Mouse (Mus musculus) hindbrain, postnatal 0 days (tissue): ENCODE measurements around the gene Phc3. TPM values are rescaled to one million over a fixed set of nuclear protein-coding genes. Genes with fewer than 3 reads are reported as not detected.

Experiments
- ATAC-seq: fragments of 200-750 bp; cut with Nextera tagmentation; 2 replicates; pipeline ENCODE4 v1.8.0; 2017; ENCODE audit warnings: mild to moderate bottlenecking, moderate TSS enrichment, moderate library complexity
- DNase-seq: peaks from one replicate; pipeline ENCODE4 v3.0.0-alpha.2; 2015; ENCODE audit warnings: low spot score
- H3K27ac ChIP-seq: fragments of 300-500 bp; sonication (generic); 2 replicates; pipeline ENCODE4 v1.5.1; 2014; ENCODE audit warnings: mild to moderate bottlenecking
- H3K27me3 ChIP-seq: fragments of 300-500 bp; sonication (generic); 2 replicates; pipeline ENCODE4 v1.6.1; 2014; ENCODE audit warnings: low read length, mixed read lengths; ENCODE audit not compliant: insufficient read depth
- H3K36me3 ChIP-seq: fragments of 300-500 bp; sonication (generic); 2 replicates; pipeline ENCODE4 v1.6.1; 2014; ENCODE audit warnings: low read length, mixed read lengths; ENCODE audit not compliant: insufficient read depth
- H3K4me1 ChIP-seq: fragments of 300-500 bp; sonication (generic); 2 replicates; pipeline ENCODE4 v1.6.1; 2014; ENCODE audit warnings: antibody characterized with exemption, low read length, mixed read lengths; ENCODE audit not compliant: insufficient read depth
- H3K4me2 ChIP-seq: fragments of 300-500 bp; sonication (generic); 2 replicates; pipeline ENCODE4 v1.6.1; 2014; ENCODE audit warnings: low read depth, mild to moderate bottlenecking, low read length, moderate library complexity, mixed read lengths
- H3K4me3 ChIP-seq: fragments of 300-500 bp; sonication (generic); 2 replicates; pipeline ENCODE4 v1.5.1; 2014; ENCODE audit warnings: low read length
- H3K9ac ChIP-seq: fragments of 300-500 bp; sonication (generic); replicated peaks from 2 replicates; pipeline ENCODE4 v1.6.1; 2014; ENCODE audit warnings: mild to moderate bottlenecking, low read length, moderate library complexity, mixed read lengths
- H3K9me3 ChIP-seq: fragments of 300-500 bp; sonication (generic); 2 replicates; pipeline ENCODE4 v1.6.1; 2016; ENCODE audit warnings: low read length, mixed read lengths
- CTCF ChIP-seq: IDR thresholded peaks from 2 replicates; pipeline ENCODE4 v1.5.1; 2016; ENCODE audit warnings: antibody characterized with exemption, control low read depth, low read depth
- WGBS: fragments of 180-500 bp; shearing (Covaris S2); extraction: QIAGEN DNeasy Blood & Tissue Kit; methylation state at CpG from one replicate; pipeline ENCODE4 v1.1.7; 2014; 5-methylcytosine and 5-hydroxymethylcytosine counted together
- polyA plus RNA-seq: library from polyadenylated mRNA; unstranded; fragments of >200 nt; fragmentation: Nextera tagmentation; extraction: Ambion mirVana; gene quantifications from 2 replicates; pipeline ENCODE4 v1.2.1, GENCODE M21; 2015
- total RNA-seq: library from RNA; depleted of rRNA; stranded (reverse); fragments of >200 nt; gene quantifications from 2 replicates; pipeline ENCODE4 v1.2.3, GENCODE M21; 2014

Gene Phc3
- total and polyA plus RNA-seq, 2 experiments from 2014 or later: 7.4 to 27.4 TPM

DNA sequence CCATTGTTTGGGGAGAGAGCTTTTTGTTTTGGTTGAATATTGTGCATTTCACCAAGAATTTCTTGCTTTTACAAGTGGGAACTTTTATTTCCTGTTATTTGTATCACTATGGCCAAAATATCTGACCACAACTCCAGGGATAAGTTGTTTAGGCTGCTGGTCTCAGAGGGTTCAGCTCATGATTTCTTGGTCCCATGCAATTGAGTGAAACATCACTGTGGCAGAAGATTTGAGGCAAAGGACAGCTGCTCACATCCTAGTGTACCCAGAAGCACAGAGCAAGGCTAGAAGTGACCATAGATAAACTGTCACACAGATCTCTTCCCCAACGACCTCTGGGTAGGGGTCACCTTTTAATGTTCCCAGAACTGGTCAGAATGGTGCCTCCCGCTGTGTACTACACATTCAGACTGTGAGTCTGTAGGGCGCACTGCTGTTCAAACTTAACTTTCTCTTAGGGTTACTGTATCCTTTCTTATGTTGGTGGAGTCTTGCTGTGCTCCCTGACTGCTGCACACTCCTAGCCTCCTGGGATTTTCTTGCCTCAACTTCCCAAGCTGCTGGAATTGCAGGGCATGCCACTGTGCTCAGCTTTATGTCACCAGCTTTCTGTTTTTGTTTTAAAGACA is 31.9 kb upstream of the Phc3 start:
- Histone ChIP-seq H3K27ac (no peak overlapping the region), H3K4me3 (no peak overlapping the region), H3K27me3 (no peaks in the 10 kb centered on the region), H3K36me3 (no peaks in the 10 kb centered on the region), H3K9me3 (no peaks in the 10 kb centered on the region), H3K4me2 (no peak overlapping the region), H3K9ac (no peak overlapping the region), H3K4me1 (peaks cover 3% of the 10 kb centered on the region; the same call in 1 of the 2 replicates)
- 42% methylated on average over 3 of the region's 3 CpGs for WGBS
- DNase-seq: no peak
- TF ChIP-seq CTCF: no peak
- ATAC-seq: no peak

DNA sequence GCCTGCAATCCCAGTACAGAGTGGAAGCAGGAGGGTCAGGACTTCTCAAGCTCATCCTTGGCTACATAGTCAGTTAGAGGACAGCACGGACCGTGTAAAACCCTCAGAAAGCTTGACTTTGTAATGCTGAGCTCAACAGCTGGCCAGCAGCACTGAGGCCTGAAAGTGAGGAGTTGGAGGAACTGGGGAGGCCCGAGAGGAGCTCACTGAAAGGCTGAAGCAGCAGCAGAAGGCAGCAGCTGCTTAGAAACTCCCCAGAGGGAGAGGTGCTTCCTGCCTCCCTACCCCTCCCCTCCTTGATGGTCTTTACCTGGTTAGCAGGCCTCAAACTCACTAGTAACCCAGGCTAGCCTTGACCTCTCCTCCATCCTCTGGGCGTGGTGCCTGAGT is 30.8 kb upstream of the Phc3 start:
- Histone ChIP-seq H3K27me3 (no peaks in the 10 kb centered on the region), H3K9me3 (no peaks in the 10 kb centered on the region), H3K4me1 (peaks cover 4% of the 10 kb centered on the region), H3K4me3 (no peak overlapping the region), H3K27ac (peak overlapping the region; percentile 15; the same call in 1 of the 2 replicates), H3K4me2 (no peak overlapping the region), H3K36me3 (no peaks in the 10 kb centered on the region), H3K9ac (no peak overlapping the region)
- ATAC-seq: no peak
- TF ChIP-seq CTCF: no peak
- WGBS: 31% methylated on average over 4 of the region's 4 CpGs
- no peak for DNase-seq

DNA sequence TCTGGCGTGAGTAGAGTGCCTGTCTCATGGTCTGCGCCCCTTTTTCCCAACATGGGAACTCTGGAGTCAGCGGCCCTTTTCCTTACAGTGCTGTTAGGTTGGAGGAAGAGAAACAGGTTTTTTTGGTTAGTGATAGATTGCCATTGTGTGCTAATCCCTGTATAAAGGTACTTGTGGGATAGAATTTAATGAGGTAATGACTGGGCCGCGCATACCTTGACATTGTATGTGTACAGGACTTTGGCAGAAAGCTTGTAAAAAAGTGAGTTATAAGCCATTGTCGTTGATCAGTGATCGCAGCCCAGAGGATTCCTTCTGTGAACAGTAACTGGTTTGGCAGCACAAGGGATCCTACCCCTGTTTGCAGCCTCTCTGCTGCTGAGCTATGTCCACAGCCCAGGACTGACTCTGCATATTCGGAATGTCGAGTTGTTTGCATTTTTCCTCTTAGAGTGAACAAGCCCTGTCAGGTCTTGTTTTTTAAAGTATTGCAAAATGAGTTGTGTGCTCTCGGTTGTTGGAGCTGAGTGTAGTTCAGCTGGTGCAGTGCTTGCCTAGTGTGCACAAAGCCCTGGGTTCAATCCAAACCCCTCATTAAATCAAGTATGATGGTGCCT is 30.3 kb upstream of the Phc3 start:
- 66% methylated on average over 10 of the region's 10 CpGs for WGBS
- no peak for TF ChIP-seq CTCF
- Histone ChIP-seq H3K36me3 (no peaks in the 10 kb centered on the region), H3K4me1 (peaks cover 8% of the 10 kb centered on the region), H3K27ac (peak overlapping the region; percentile 15; the same call in 1 of the 2 replicates), H3K4me2 (no peak overlapping the region), H3K27me3 (no peaks in the 10 kb centered on the region), H3K9ac (no peak overlapping the region), H3K9me3 (no peaks in the 10 kb centered on the region), H3K4me3 (no peak overlapping the region)
- DNase-seq: no peak
- ATAC-seq: no peak

DNA sequence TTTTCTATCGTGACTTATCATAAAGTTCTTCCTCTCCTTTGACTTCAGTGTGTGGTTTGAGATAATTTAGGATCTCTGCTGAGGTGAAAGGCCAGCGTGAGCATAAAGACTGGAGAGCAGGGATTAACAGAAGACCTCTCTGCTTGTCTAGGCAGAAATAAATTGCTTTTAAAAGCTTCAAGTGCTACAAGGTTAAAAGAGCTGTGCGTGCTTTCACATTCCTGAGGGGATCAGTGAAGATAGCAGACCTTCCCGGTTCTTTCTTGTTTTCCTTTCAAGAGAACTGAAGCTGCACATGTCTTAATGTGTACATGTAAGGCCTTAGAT is 27.4 kb upstream of the Phc3 start:
- Histone ChIP-seq H3K4me1 (peaks cover 8% of the 10 kb centered on the region), H3K4me3 (peak overlapping the region; percentile 72), H3K27me3 (no peaks in the 10 kb centered on the region), H3K27ac (no peak overlapping the region), H3K9ac (peak overlapping the region; percentile 67), H3K4me2 (peak overlapping the region; percentile 67), H3K9me3 (no peaks in the 10 kb centered on the region), H3K36me3 (no peaks in the 10 kb centered on the region)
- ATAC-seq (no peak), DNase-seq (no peak)
- no peak for TF ChIP-seq CTCF
- WGBS: 4% methylated on average over 4 of the region's 4 CpGs

GRCm38 (mm10) chr3:30995899-30996687 is 26.9 kb upstream of the Phc3 start:
- Histone ChIP-seq H3K27ac (peak overlapping the region; percentile 86), H3K4me3 (peak overlapping the region; percentile 72), H3K36me3 (no peaks in the 10 kb centered on the region), H3K27me3 (no peaks in the 10 kb centered on the region), H3K9me3 (no peaks in the 10 kb centered on the region), H3K4me2 (peak overlapping the region; percentile 67), H3K9ac (peak overlapping the region; percentile 67), H3K4me1 (peaks cover 8% of the 10 kb centered on the region)
- ATAC-seq: peak; percentile 77; the same call in 1 of the 2 replicates
- under 1% methylated on average over 48 of the region's 49 CpGs for WGBS
- DNase-seq: peak; percentile 67
- no peak for TF ChIP-seq CTCF

- Histone ChIP-seq H3K4me2 (peak within 1 kb of the TSS; percentile 67), H3K9ac (peak within 1 kb of the TSS; percentile 67), H3K36me3 (no peaks in the 10 kb centered on the region), H3K9me3 (no peaks in the 10 kb centered on the region), H3K27me3 (no peaks in the 10 kb centered on the region), H3K4me1 (peaks cover 8% of the 10 kb centered on the region), H3K4me3 (peak within 1 kb of the TSS; percentile 72), H3K27ac (peak within 1 kb of the TSS; percentile 86)
- TF ChIP-seq CTCF: no peak
- DNase-seq (peak; percentile 99), ATAC-seq (peak; percentile 99)
- under 1% methylated on average over 43 of the region's 50 CpGs for WGBS
Measured at GRCm38 (mm10) chr3:30995283-30995898, 26.2 kb upstream of the Phc3 start, which contains the start of gene Prkci. TSS of gene Prkci (plus strand) at chr3:30995747.
